Mouse (Mus musculus) small intestine, adult 2 months (tissue): ENCODE results near the gene Spats2.

Source experiments
- CTCF ChIP-seq: fragments of 200-500 bp; IDR thresholded peaks from 2 replicates; pipeline ENCODE4 v1.5.1; 2012; ENCODE audit warnings: low read depth, mild to moderate bottlenecking, control low read depth, inconsistent platforms, low read length, moderate library complexity, mixed read lengths; ENCODE audit not compliant: insufficient replicate concordance, insufficient read length; ENCODE audit errors: extremely low read depth
- POLR2A ChIP-seq: fragments of 200-500 bp; IDR thresholded peaks from 2 replicates; pipeline ENCODE4 v1.6.1; 2012; ENCODE audit warnings: low read depth, mild to moderate bottlenecking, control low read depth, inconsistent platforms, low read length, moderate library complexity

- TF ChIP-seq CTCF = no peak
- TF ChIP-seq POLR2A = no peak
Measured at GRCm38 (mm10) chr15:99213183-99213582, 87.5 kb downstream of the Spats2 start.
